Mouse (Mus musculus): ENCODE data around the gene Pdcd5. TPM values are rescaled to one million over a fixed set of nuclear protein-coding genes. Genes with fewer than 3 reads are reported as not detected.

Gene Pdcd5
- 100 to 1,000 TPM in 1 of 2 experiments, 10 to 100 TPM in 1; 95.0 to 104 TPM for total RNA-seq (2021)

DNA sequence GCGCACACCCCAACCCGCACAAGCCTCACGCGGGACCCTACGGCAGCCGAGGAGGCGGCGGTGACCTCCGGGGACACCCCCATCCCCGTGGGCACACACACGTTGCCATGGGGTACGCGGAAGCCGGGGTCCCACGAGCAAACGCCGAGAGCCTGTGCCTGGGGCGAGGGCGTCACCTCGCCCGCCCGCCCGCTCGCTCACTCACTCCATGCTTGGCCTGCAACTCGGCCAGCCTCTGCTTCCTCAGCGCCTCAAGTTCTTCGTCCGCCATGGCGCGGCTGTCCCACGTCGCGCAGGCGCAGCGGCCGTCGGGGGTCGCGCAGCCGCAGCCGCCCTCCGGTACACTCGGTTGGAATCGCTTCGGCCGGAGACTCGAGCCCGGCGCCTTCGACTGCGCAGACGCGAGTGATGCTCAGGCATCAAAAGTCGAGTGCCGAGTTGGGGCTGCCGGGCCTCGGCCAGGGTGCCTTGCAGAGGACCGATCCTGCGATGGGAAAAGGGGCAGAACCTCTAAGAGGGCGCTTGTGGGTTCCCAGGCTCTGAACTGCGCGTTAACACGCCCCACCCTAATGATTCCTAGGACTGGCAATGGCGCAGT, at the start of gene Pdcd5:
Gene Pdcd5, minus strand, starts transcription at position 421 of the 598 bp plus-strand sequence.
- intact Hi-C loops (cut with DNase I) = loop anchor here (5.0 to 10.0 kb wide), 3 partner anchors 60 to 252 kb away; partner anchors contain the start of genes Ankrd27, Cep89, Faap24 and Nudt19
- DNase-seq (ENCODE audit: low spot score) = peak; percentile 91

DNA sequence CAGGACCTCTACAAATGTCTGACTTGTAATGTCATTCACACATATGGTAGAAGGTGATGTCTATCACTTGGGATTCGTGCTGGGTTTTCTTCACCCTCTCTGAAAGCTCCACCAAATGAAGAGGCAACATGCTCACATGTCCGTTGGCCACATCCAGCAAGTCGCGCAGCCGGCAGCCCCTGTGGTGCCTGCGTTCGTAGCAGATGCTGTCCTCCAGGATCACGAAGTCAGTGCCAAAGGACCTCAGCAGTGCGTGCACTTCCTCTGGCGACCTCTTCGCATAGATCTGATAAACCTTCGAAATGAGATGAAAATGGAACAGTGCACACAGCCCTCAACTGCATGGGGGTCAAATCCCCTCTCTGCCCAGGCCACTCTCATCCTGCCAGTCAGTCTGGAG, 45.3 kb upstream of the Pdcd5 start:
- DNase-seq (ENCODE audit: low spot score) = no peak
- intact Hi-C loops (cut with DNase I) = no loop called here

- intact Hi-C loops (cut with DNase I) = no loop called here
Measured at GRCm38 (mm10) chr7:35692117-35692516, 44.8 kb upstream of the Pdcd5 start.

GRCm38 (mm10) chr7:35688781-35689349, 41.5 kb upstream of the Pdcd5 start:
- DNase-seq (ENCODE audit: low spot score) = no peak
- intact Hi-C loops (cut with DNase I) = loop anchor here (10.0 kb wide), 1 partner anchor 186 kb away; no protein-coding TSS in a partner anchor

More at GRCm38 (mm10) chr7:35692117-35692516, 44.8 kb upstream of the Pdcd5 start:
- DNase-seq (ENCODE audit: low spot score) = no peak

- intact Hi-C loops (cut with DNase I) = loop anchor here (10.0 kb wide), 1 partner anchor 187 kb away; no protein-coding TSS in a partner anchor
- no peak for DNase-seq (ENCODE audit: low spot score)
Measured at GRCm38 (mm10) chr7:35688276-35688675, 41.0 kb upstream of the Pdcd5 start.

DNA sequence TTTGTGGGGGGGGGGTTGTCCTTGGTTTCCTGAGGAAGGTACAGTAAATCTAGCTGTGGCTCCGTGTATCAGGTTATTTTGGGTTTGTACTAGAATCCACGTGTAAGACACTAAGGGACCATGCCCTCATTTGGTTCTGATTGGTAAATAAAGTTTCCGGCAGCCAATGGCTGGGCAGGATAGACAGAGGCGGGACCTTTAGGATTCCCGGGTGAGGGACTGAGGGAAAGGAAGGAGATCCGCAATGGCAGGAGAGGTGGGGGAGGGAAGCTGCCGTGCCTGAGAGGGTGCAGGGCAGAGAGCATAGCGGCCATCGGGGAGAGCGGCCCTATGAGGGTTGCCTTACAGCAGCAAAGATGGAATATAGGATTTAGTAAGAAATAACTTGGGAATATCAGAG, 39.9 kb upstream of the Pdcd5 start:
- intact Hi-C loops (cut with DNase I) = loop anchor here (2.0 to 10.0 kb wide), 2 partner anchors 54 to 188 kb away; no protein-coding TSS in a partner anchor
- DNase-seq (ENCODE audit: low spot score) = no peak

- intact Hi-C loops (cut with DNase I) = loop anchor here (2.0 to 10.0 kb wide), 2 partner anchors 54 to 188 kb away; no protein-coding TSS in a partner anchor
- no peak for DNase-seq (ENCODE audit: low spot score)
Measured at GRCm38 (mm10) chr7:35686756-35687155, 39.4 kb upstream of the Pdcd5 start.

DNA sequence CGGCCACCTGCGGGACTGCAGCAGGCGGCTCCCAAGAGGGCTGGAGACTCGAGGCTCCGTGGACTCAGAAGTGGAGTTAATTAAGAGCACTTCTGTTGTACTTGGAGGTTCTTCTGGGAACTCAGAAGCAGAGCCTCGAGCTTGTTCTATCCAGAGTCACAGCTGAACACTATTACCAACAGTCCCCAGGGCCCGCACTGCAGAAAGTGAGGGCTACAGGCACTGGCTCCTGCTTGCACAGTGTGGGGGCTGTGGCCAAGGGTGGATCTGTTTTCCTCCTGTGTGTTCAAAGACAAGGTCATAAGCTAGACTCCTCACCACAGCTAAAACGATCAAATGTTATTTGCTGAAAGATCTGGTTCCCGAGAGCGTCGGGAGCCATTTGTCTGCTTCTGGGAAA, 38.9 kb upstream of the Pdcd5 start:
- intact Hi-C loops (cut with DNase I) = loop anchor here (2.0 to 10.0 kb wide), 2 partner anchors 55 to 189 kb away; no protein-coding TSS in a partner anchor
- DNase-seq (ENCODE audit: low spot score) = no peak

DNA sequence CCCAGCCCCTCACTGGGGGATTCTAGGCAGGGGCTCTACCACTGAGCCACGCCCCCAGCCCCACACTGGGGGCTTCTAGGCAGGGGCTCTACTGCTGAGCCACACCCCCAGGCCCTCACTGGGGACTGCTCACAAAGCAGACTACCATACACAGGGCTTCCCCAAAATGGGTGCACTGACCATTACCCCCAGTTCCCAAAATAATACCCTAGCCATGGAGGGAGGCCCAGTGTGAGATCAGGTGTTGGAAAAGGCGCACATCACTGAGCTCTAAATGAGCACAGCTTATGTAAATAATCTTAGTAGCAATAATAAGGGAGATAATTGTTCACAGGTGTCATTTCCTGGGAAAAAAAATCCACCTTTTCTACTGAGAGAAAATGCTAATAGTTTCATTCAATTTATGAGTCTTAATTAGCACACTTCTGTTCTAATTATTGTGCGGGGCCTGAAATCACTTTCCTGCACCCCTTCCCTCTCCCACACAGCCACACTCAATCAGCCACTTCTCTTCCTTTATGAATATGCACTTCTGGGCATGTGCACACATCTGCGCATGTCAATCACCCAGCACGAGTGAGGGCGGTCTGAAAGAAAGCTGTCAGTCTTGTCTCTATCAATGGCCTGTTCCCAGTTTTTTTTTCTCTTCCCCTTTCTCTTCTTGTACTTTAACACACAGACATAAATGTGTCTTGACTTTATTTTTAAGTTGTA, 36.2 kb upstream of the Pdcd5 start:
- intact Hi-C loops (cut with DNase I) = loop anchor here (10.0 kb wide), 1 partner anchor 191 kb away; no protein-coding TSS in a partner anchor

GRCm38 (mm10) chr7:35681559-35681958, 34.2 kb upstream of the Pdcd5 start:
- intact Hi-C loops (cut with DNase I) = loop anchor here (10.0 kb wide), 1 partner anchor 193 kb away; no protein-coding TSS in a partner anchor
- DNase-seq (ENCODE audit: low spot score) = no peak

More for the DNA sequence above, 36.2 kb upstream of the Pdcd5 start:
- DNase-seq (ENCODE audit: low spot score) = no peak

DNA sequence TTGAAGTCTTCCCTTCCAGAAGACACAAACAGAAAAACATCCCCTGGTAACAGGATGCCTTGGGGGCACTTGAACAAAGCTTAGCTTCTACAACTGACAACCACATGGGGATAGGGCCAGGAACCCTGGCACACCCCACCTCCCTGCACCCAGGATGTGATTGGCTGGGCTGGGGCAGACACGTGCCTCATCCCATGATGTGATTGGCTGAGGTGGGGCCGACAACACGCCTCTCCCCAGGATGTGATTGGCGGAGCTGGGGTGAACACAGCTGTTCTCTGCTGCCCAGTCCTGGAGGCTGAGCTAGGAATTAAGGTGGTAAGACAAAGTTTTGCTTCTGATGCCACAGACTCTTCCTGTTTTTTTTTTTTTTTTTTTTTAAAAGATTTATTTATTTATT, 31.7 kb upstream of the Pdcd5 start:
- intact Hi-C loops (cut with DNase I) = no loop called here
- no peak for DNase-seq (ENCODE audit: low spot score)

GRCm38 (mm10) chr7:35668066-35669041, 21.0 kb upstream of the Pdcd5 start:
- no peak for DNase-seq (ENCODE audit: low spot score)
- intact Hi-C loops (cut with DNase I) = no loop called here

GRCm38 (mm10) chr7:35663790-35664376, 16.6 kb upstream of the Pdcd5 start:
- intact Hi-C loops (cut with DNase I) = no loop called here
- DNase-seq (ENCODE audit: low spot score) = no peak

- DNase-seq (ENCODE audit: low spot score) = no peak
- intact Hi-C loops (cut with DNase I) = no loop called here
Measured at GRCm38 (mm10) chr7:35659173-35659572, 11.9 kb upstream of the Pdcd5 start.

DNA sequence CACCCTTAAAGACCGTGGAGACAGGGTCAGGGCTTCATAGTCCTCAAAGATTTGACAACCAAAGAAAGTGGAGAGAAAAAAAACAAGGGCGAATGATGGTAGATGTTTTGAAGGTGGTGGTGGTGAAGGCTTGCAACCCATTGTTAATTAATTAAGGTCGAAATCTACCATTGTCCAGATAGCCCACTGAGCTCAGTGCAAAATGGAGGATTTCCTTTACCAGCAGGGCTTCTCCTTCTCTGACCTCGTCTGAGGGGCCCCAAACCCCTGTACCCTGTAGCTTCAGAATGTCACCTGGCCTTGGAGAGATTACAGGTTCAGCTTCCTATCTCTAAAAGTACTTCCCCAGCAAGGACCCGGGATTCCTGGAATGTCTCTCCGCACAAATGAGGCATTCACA, 10.5 kb upstream of the Pdcd5 start:
- intact Hi-C loops (cut with DNase I) = no loop called here

GRCm38 (mm10) chr7:35651583-35652270, 4.4 kb upstream of the Pdcd5 start:
- intact Hi-C loops (cut with DNase I) = no loop called here
- no peak for DNase-seq (ENCODE audit: low spot score)

More for the DNA sequence above, 10.5 kb upstream of the Pdcd5 start:
- no peak for DNase-seq (ENCODE audit: low spot score)

DNA sequence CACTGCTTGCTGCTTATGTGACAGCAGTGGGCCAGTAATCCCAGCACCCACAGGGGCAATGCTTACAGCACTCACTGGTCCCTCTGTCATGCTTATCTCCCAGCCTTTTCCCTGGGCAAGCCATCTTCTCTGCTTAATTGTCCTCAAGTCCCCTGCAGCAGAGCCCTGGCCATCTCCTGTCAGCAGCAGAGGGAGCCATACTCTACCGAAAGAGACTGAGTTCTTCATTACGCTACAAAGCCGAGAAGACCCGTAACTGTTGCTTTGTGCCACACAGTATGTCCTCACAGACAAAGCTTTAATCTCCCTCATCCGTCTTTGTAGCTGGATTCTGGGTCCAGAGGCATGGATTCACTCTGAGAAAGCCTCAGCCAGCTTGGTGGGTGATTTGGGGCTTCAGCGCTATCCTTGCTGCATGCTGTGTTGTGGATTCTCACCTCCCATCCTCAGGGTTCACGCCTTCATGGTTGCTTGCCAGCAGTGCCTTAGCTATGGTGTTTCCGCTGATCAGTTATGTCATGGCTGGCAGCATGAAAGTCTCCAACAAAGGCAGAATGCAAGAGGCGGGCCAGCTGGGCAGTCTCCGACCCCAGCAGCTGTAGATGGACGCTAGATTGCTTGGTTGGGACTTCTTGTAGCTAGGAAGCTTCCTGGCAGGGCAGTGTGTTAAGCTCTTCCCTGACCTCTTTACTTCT, 3.5 kb upstream of the Pdcd5 start:
- intact Hi-C loops (cut with DNase I) = no loop called here
- no peak for DNase-seq (ENCODE audit: low spot score)

GRCm38 (mm10) chr7:35649071-35649470, 1.8 kb upstream of the Pdcd5 start:
- DNase-seq (ENCODE audit: low spot score) = no peak
- intact Hi-C loops (cut with DNase I) = loop anchor here (5.0 to 10.0 kb wide), 3 partner anchors 62 to 254 kb away; partner anchors contain the start of genes Ankrd27, Cep89, Faap24 and Nudt19

Measured in heart, postnatal 25 days (tissue).